Mouse (Mus musculus) heart, embryonic 15.5 days (tissue): Measurements from ENCODE around the gene Efemp2. TPM values are rescaled to one million over a fixed set of nuclear protein-coding genes. Genes with fewer than 3 reads are reported as not detected.
A peak's percentile ranks its signal among the peaks of the same experiment; 100 is the strongest.

Experiments
- ATAC-seq: fragments of 200-750 bp; cut with Nextera tagmentation; replicated peaks from 2 replicates; pipeline ENCODE4 v1.8.0; 2017; ENCODE audit warnings: low read depth, moderate TSS enrichment; ENCODE audit not compliant: insufficient number of reproducible peaks, insufficient read depth, low FRiP score
- H3K27ac ChIP-seq: fragments of 300-500 bp; sonication (generic); 2 replicates; pipeline ENCODE4 v1.5.1; 2015; ENCODE audit warnings: mild to moderate bottlenecking, inconsistent platforms
- H3K27me3 ChIP-seq: fragments of 300-500 bp; sonication (generic); 2 replicates; pipeline ENCODE4 v1.6.1; 2015; ENCODE audit warnings: inconsistent platforms
- H3K36me3 ChIP-seq: fragments of 300-500 bp; sonication (generic); 2 replicates; pipeline ENCODE4 v1.6.1; 2015; ENCODE audit warnings: mild to moderate bottlenecking, inconsistent platforms
- H3K4me1 ChIP-seq: fragments of 300-500 bp; sonication (generic); replicated peaks from 2 replicates; pipeline ENCODE4 v1.6.1; 2015; ENCODE audit warnings: inconsistent platforms
- H3K4me2 ChIP-seq: fragments of 300-500 bp; sonication (generic); 2 replicates; pipeline ENCODE4 v1.6.1; 2015; ENCODE audit warnings: inconsistent platforms, mild to moderate bottlenecking, moderate library complexity
- H3K4me3 ChIP-seq: fragments of 300-500 bp; sonication (generic); 2 replicates; pipeline ENCODE4 v1.5.1; 2015; ENCODE audit warnings: mild to moderate bottlenecking, inconsistent platforms
- H3K9ac ChIP-seq: fragments of 300-500 bp; sonication (generic); 2 replicates; pipeline ENCODE4 v1.6.1; 2015; ENCODE audit warnings: mild to moderate bottlenecking, inconsistent platforms
- H3K9me3 ChIP-seq: fragments of 300-500 bp; sonication (generic); replicated peaks from 2 replicates; pipeline ENCODE4 v1.6.1; 2016; ENCODE audit warnings: inconsistent platforms
- WGBS: fragments of 180-500 bp; shearing (Covaris S2); methylation state at CpG from one replicate; pipeline ENCODE4 v1.1.7; 2015; ENCODE audit warnings: mixed read lengths; 5-methylcytosine and 5-hydroxymethylcytosine counted together
- polyA plus RNA-seq: library from polyadenylated mRNA; unstranded; fragments of >200 nt; fragmentation: Nextera tagmentation; extraction: Ambion mirVana; gene quantifications from 2 replicates; pipeline ENCODE4 v1.2.1, GENCODE M21; 2015

The Efemp2 gene
- polyA plus RNA-seq, 1 experiment from 2014 or later, result 65.6 TPM

DNA sequence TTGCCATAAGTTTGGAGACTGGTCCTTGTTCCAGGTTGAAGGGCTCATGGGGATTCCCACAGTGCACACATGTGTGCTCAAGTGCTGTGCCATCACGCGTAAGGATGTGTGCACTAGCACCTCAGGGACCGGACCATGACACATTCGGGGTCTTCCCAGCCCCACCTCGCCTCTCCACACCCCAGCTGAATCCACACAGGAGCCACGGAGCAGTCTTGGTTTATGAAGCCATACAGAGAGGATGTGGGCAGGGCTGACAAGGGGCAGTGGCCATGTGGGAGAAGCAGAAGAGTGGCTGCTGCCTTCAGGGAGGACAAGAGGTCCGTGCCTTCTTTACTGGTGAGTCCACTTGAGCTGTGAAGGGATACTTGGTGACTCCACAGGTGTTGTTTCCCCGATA lies 8.7 kb upstream of the Efemp2 start:
- peak overlapping the region; percentile 36 for H3K4me3 ChIP-seq
- no peaks in the 10 kb centered on the region for H3K27me3 ChIP-seq
- peaks cover 41% of the 10 kb centered on the region for H3K36me3 ChIP-seq
- peak overlapping the region; percentile 54 for H3K4me2 ChIP-seq
- H3K9ac ChIP-seq, result 0 out of 2 replicates have a peak overlapping the region, but pooled peaks have one; percentile 26
- WGBS, result 94% methylated on average over 8 of the region's 8 CpGs
- no peak for ATAC-seq
- peak overlapping the region; percentile 82 for H3K27ac ChIP-seq
- no peaks in the 10 kb centered on the region for H3K9me3 ChIP-seq
- peaks cover 26% of the 10 kb centered on the region for H3K4me1 ChIP-seq

DNA sequence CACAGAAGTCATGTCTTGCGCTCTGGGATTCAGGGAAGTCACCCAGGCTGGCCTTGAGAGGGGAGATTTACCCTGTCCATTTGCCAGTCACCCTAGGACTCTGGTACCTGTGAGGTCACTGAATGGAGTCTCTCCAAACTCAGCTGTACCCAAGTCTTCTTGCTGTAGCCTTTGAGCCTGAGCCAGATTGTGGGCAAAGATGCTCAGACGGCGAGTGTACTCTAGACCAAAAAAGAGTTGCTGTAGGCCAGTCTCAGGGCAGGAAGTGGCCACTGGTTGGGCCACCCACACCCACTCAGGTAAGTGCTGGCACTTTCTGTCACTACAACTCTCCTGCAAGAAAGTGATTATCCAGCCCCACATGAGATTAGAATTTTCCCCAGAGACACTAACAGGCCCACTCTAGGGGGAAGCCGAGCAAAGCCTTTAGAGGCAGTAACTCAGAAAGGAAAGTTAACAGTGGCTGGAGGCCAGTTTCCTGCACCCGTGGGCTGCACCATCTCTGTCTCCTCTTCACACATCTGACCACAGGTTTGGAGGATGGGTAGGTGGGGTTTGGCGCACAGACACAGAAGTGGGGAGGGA lies 6.7 kb upstream of the Efemp2 start:
- 85% methylated on average over 6 of the region's 6 CpGs for WGBS
- peaks cover 41% of the 10 kb centered on the region for H3K36me3 ChIP-seq
- no peak overlapping the region for H3K9ac ChIP-seq
- peaks cover 13% of the 10 kb centered on the region for H3K4me1 ChIP-seq
- H3K4me3 ChIP-seq, result no peak overlapping the region
- no peak overlapping the region for H3K4me2 ChIP-seq
- H3K27ac ChIP-seq, result no peak overlapping the region
- no peaks in the 10 kb centered on the region for H3K27me3 ChIP-seq
- ATAC-seq, result no peak
- H3K9me3 ChIP-seq, result no peaks in the 10 kb centered on the region

DNA sequence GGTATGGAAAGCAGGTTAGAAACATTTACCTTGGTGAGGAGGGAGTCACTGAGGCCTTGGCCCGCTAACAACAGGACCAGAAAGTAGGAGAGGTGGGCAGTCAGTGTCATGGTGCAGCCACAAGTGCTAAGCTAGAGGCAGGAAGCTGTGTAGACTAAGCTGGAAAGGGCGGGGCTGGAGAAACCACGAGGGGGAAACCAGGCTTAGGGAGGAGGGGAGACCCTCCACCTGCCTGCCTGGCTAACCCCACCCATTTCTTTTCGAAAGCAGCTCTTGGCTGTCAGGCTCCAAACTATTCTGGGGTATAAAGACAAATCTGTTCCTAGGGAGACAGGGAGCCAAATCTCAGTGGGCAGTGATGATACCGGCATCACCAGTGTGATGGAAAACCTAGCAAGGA lies 5.4 kb upstream of the Efemp2 start, which contains the start of gene Ctsw:
TSS of gene Ctsw (minus strand) at position 134 of the 400 bp plus-strand sequence.
- Histone ChIP-seq H3K36me3 (peaks cover 32% of the 10 kb centered on the region), H3K9ac (0 out of 2 replicates have a peak within 1 kb of the TSS, but pooled peaks have one; percentile 2), H3K4me2 (no peak within 1 kb of the TSS), H3K27me3 (no peaks in the 10 kb centered on the region), H3K4me1 (peaks cover 16% of the 10 kb centered on the region), H3K9me3 (no peaks in the 10 kb centered on the region), H3K27ac (no peak within 1 kb of the TSS), H3K4me3 (no peak within 1 kb of the TSS)
- WGBS, result 52% methylated on average over 5 of the region's 5 CpGs
- ATAC-seq, result no peak

DNA sequence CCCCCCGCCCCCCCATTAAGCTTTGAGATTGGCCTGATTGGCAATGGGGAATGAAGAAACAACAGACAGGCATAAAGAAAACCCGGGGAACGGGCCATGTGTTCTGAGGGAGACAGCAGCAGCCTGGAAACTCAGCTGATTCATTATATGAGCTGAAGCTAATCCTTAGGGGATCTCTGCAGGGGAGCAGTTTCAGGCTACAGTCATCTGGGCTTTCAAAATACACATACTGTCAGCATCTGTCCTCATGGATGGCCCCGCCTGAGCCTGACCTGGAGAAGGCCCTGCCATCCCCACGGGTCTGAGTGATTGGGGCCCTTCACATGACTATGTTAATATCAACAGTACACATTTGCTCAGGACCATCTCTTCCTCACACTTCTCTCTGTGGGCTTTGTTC lies 1.9 kb upstream of the Efemp2 start:
- H3K4me2 ChIP-seq, result no peak overlapping the region
- no peak overlapping the region for H3K9ac ChIP-seq
- ATAC-seq, result no peak
- H3K4me1 ChIP-seq, result peaks cover 23% of the 10 kb centered on the region
- H3K4me3 ChIP-seq, result no peak overlapping the region
- no peak overlapping the region for H3K27ac ChIP-seq
- H3K27me3 ChIP-seq, result no peaks in the 10 kb centered on the region
- no peaks in the 10 kb centered on the region for H3K9me3 ChIP-seq
- 49% methylated on average over 5 of the region's 5 CpGs for WGBS
- H3K36me3 ChIP-seq, result peaks cover 9% of the 10 kb centered on the region; the same call in 1 of the 2 replicates

DNA sequence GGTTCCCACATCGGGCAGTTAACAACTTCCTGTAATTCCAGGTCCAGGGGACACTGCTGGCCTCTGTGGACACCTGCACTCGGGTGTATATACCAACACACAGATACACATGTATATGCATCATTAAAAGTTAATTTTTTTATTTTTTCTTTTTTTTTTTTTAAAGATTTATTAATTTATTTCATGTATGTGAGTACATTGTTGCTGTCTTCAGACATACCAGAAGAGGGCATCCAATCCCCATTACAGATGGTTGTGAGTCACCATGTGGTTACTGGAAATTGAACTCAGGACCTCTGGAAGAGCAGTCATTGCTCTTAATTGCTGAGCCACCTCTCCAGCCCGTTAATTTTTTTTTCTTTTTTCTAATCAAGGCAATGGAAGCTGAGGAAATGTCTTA lies 897 bp upstream of the Efemp2 start:
- Histone ChIP-seq H3K36me3 (no peaks in the 10 kb centered on the region), H3K4me2 (no peak overlapping the region), H3K9me3 (no peaks in the 10 kb centered on the region), H3K27me3 (no peaks in the 10 kb centered on the region), H3K4me1 (peaks cover 23% of the 10 kb centered on the region), H3K4me3 (no peak overlapping the region), H3K27ac (no peak overlapping the region), H3K9ac (no peak overlapping the region)
- ATAC-seq, result no peak
- 70% methylated on average over 3 of the region's 3 CpGs for WGBS

DNA sequence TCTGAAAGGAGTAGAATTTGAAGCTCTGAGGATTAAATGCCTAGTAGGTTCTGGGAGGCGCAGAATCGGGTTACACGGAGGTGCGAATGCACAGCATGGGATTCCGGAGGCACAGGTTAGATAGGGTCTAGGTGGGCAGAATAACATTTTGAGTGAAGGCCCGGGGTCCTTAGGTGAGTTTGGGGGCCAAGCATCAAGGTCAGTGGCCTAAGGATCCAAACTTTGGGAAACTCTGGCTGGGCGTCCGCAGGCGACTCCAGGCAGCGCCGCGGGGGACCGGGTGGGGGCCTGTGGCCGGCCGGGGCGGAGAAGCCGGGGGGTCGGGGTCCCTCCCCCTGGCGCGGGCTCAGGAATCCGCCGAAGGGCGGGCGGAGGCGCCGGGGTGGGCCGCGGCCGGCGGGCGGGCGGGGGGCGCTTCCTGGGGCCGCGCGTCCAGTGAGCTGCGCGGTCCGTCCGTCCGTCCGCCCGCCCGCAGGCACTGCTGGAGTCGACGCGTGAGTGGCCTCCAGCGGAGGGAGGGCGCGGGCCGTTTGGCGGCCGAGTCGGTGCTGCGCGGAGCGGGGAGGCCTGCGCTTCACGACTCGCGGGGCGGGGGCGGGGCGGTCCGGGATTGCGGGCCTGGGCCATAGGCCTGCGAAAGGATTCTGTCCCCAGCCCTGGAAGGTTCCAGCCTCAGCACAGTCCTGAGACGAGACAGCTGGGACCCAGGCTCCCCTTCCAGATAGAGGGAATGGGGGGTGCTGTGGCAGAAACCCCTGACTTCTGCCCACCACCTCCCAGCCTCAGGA lies 721 bp downstream of the Efemp2 start:
- H3K4me2 ChIP-seq, result peak overlapping the region; percentile 90
- peak; percentile 47 for ATAC-seq
- H3K9me3 ChIP-seq, result no peaks in the 10 kb centered on the region
- peaks cover 23% of the 10 kb centered on the region for H3K4me1 ChIP-seq
- H3K36me3 ChIP-seq, result peaks cover 9% of the 10 kb centered on the region; the same call in 1 of the 2 replicates
- peak overlapping the region; percentile 73 for H3K9ac ChIP-seq
- peak overlapping the region; percentile 81 for H3K27ac ChIP-seq
- no peaks in the 10 kb centered on the region for H3K27me3 ChIP-seq
- under 1% methylated on average over 47 of the region's 68 CpGs for WGBS
- H3K4me3 ChIP-seq, result peak overlapping the region; percentile 68

DNA sequence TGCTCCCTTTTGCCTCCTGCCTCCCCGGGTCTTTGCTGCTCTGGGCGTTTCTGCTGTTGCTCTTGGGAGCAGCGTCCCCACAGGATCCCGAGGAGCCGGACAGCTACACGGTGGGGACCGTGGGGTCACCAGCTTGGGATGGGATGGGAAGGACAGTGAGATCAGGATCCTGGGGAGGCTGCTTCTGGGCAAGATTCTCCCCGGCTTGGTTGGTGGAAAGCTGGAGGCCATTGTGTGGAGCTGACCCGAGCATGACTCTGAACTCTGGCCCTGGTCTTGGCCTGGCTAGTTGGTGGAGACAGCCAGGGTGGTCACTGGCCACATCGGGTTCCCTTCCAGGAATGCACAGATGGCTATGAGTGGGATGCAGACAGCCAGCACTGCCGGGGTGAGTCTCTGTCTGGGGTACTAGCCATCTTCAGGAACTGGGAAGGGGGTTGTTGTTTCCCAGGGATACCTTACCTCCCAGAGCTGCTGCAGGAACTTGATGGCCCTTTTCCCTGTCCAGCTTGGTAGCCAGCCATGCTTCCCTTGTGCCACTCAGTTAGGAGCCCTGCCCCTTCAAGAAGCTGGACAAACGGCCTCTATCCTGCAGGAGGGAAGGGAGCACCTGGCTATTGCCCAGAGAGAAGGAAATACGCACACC lies 1.4 kb downstream of the Efemp2 start:
- H3K9me3 ChIP-seq, result no peaks in the 10 kb centered on the region
- no peak for ATAC-seq
- H3K36me3 ChIP-seq, result peaks cover 14% of the 10 kb centered on the region
- H3K4me1 ChIP-seq, result peaks cover 23% of the 10 kb centered on the region
- peak overlapping the region; percentile 68 for H3K4me3 ChIP-seq
- 18% methylated on average over 13 of the region's 13 CpGs for WGBS
- peak overlapping the region; percentile 90 for H3K4me2 ChIP-seq
- H3K9ac ChIP-seq, result peak overlapping the region; percentile 73
- H3K27ac ChIP-seq, result peak overlapping the region; percentile 81
- H3K27me3 ChIP-seq, result no peaks in the 10 kb centered on the region

DNA sequence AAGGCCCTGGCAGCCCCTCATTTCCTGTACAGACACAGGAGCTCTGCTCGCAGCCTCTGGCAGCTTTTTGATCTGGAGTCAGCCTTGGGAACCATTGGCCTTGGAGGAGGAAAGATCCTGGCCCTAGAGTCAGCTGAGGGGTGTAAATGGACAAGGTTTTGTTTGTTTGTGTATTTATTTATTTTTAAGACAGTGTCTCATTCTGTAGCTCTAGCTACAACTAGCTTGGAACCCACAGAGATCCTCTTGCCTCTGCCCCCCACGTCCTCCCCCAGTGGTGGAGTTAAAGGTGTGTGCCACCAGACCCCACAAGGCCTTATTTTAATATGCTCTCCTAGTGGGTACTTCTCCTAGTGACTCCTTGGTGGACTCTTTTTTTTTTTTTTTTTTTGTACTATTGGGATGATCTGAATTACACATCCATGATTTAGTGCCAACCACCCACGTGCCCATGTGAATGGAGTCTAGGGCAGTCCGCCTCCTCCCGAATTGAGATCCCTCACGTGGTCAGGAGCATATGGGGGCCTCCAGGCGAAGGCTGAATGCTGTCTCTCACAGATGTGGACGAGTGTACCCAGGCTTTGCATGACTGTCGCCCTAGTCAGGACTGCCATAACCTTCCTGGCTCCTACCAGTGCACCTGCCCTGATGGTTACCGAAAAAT lies 3.4 kb downstream of the Efemp2 start:
- no peak overlapping the region for H3K9ac ChIP-seq
- 86% methylated on average over 10 of the region's 10 CpGs for WGBS
- H3K36me3 ChIP-seq, result peaks cover 24% of the 10 kb centered on the region
- no peak overlapping the region for H3K27ac ChIP-seq
- ATAC-seq, result no peak
- no peaks in the 10 kb centered on the region for H3K9me3 ChIP-seq
- H3K27me3 ChIP-seq, result no peaks in the 10 kb centered on the region
- no peak overlapping the region for H3K4me3 ChIP-seq
- no peak overlapping the region for H3K4me2 ChIP-seq
- H3K4me1 ChIP-seq, result peaks cover 23% of the 10 kb centered on the region

DNA sequence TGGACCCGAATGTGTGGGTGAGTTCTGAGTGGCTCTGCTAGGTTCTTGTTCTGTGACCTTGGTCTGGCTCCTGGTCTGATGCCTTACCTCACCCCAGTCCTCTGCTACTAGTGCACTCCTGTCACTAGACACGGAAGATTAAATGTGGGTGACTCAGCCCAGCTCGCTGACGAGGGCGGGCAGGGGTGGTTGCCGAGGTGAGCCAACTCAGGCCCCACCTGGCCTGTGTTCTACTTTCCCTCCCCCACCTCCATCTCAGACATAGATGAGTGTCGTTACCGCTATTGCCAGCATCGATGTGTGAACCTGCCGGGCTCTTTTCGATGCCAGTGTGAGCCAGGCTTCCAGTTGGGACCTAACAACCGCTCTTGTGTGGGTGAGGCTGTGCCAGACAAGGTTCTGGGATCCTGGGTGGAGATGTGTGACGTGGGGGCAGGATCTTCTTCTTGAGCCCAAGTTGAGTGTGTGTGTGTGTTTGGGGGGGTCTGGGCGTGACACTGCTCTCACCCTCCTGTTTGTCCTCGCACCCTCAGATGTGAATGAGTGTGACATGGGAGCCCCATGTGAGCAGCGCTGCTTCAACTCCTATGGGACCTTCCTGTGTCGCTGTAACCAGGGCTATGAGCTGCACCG lies 4.0 kb downstream of the Efemp2 start:
- H3K27me3 ChIP-seq, result no peaks in the 10 kb centered on the region
- H3K36me3 ChIP-seq, result peaks cover 31% of the 10 kb centered on the region
- peaks cover 23% of the 10 kb centered on the region for H3K4me1 ChIP-seq
- no peak overlapping the region for H3K4me2 ChIP-seq
- no peak overlapping the region for H3K4me3 ChIP-seq
- H3K9me3 ChIP-seq, result no peaks in the 10 kb centered on the region
- no peak overlapping the region for H3K9ac ChIP-seq
- WGBS, result 89% methylated on average over 18 of the region's 18 CpGs
- no peak for ATAC-seq
- no peak overlapping the region for H3K27ac ChIP-seq

DNA sequence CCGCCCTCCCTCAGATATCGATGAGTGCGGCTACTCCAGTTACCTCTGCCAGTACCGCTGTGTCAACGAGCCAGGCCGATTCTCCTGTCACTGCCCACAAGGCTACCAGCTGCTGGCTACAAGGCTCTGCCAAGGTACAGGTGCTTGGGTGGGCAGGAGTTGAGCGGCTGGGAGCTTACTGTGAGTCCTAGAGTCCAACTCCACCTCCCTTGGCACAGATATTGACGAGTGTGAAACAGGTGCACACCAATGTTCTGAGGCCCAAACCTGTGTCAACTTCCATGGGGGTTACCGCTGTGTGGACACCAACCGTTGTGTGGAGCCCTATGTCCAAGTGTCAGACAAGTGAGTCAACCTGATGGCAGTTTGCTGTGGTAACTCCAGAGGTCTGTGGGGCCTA lies 6.3 kb downstream of the Efemp2 start:
- 90% methylated on average over 10 of the region's 10 CpGs for WGBS
- Histone ChIP-seq H3K9ac (no peak overlapping the region), H3K4me2 (no peak overlapping the region), H3K27me3 (no peaks in the 10 kb centered on the region), H3K9me3 (no peaks in the 10 kb centered on the region), H3K27ac (no peak overlapping the region), H3K36me3 (peaks cover 49% of the 10 kb centered on the region), H3K4me3 (no peak overlapping the region), H3K4me1 (peaks cover 10% of the 10 kb centered on the region)
- ATAC-seq, result no peak

DNA sequence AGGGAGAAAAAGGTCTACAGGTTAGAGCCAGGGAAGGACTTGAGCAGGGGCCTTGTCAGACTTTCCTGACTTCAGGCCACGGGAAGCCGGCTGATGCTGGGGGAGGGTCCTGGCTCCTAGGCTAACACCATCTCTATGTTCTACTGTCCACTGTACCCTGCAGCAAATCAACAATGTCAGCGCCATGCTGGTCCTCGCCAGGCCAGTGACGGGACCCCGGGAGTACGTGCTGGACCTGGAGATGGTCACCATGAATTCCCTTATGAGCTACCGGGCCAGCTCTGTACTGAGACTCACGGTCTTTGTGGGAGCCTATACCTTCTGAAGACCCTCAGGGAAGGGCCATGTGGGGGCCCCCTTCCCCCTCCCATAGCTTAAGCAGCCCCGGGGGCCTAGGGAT lies 7.6 kb downstream of the Efemp2 start:
- Histone ChIP-seq H3K9me3 (no peaks in the 10 kb centered on the region), H3K27me3 (no peaks in the 10 kb centered on the region), H3K4me3 (no peak overlapping the region), H3K36me3 (peaks cover 59% of the 10 kb centered on the region), H3K4me2 (no peak overlapping the region), H3K4me1 (peaks cover 6% of the 10 kb centered on the region), H3K9ac (no peak overlapping the region), H3K27ac (no peak overlapping the region)
- no peak for ATAC-seq
- 89% methylated on average over 10 of the region's 10 CpGs for WGBS
